Mouse (Mus musculus): ENCODE measurements at regions not wholly inside any gene's neighbourhood (a gene's known extent, or its start where the extent isn't known, plus 50 kb on each side); places are given as distances from the start of the nearest gene placed in this dataset.

GRCm38 (mm10) chr4:137200426-137200825, 76.9 kb upstream of the Wnt4 start:
- no peak overlapping the region for H3K4me3 ChIP-seq (ENCODE audit: control insufficient read depth, low read depth, low read length)
- H3K27ac ChIP-seq (ENCODE audit: control insufficient read depth, insufficient read depth, low read depth, low read length): no peak overlapping the region
- no peaks in the 10 kb centered on the region for H3K36me3 ChIP-seq (ENCODE audit: control insufficient read depth, insufficient read depth, low read length)
- H3K4me1 ChIP-seq (ENCODE audit: control insufficient read depth, insufficient read depth, low read length): no peaks in the 10 kb centered on the region
- no peaks in the 10 kb centered on the region for H3K27me3 ChIP-seq (ENCODE audit: control insufficient read depth, insufficient read depth, low read length)
- no peak for TF ChIP-seq POLR2A (IDR thresholded peaks at IDR 0.05; ENCODE audit: control insufficient read depth, low read depth, low read length)
- TF ChIP-seq CTCF (IDR thresholded peaks at IDR 0.05; ENCODE audit: control insufficient read depth, insufficient read depth, insufficient replicate concordance, low read depth, low read length): no peak

DNA sequence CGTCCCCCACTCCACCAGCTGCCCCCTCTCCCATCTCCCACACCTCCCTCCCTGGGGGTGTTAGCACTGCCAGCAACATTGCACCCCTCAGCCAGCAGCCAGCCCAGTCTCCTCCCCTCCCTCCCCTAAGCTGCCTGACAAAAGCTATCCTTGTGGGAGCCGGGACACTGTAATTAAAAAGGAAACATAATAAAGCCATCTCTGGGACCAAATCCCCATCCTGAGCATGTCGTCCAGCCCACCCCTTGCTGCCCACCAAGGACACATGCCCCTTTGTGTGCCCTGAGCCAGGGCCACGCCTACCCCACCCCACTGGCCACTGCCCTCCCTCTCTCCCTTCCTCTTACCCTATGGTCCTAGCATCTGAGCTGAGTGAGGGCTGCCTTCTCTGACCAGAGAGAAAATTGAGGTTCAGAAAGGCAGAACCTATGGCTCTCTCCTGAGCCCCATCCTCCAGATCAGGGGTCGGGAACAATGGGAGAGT, 80.8 kb upstream of the Wnt4 start:
- no peak overlapping the region for H3K27ac ChIP-seq (ENCODE audit: control insufficient read depth, insufficient read depth, low read depth, low read length)
- no peak overlapping the region for H3K4me3 ChIP-seq (ENCODE audit: control insufficient read depth, low read depth, low read length)
- no peaks in the 10 kb centered on the region for H3K36me3 ChIP-seq (ENCODE audit: control insufficient read depth, insufficient read depth, low read length)
- no peaks in the 10 kb centered on the region for H3K4me1 ChIP-seq (ENCODE audit: control insufficient read depth, insufficient read depth, low read length)
- TF ChIP-seq CTCF (IDR thresholded peaks at IDR 0.05; ENCODE audit: control insufficient read depth, insufficient read depth, insufficient replicate concordance, low read depth, low read length): no peak
- no peak for TF ChIP-seq POLR2A (IDR thresholded peaks at IDR 0.05; ENCODE audit: control insufficient read depth, low read depth, low read length)
- no peaks in the 10 kb centered on the region for H3K27me3 ChIP-seq (ENCODE audit: control insufficient read depth, insufficient read depth, low read length)

DNA sequence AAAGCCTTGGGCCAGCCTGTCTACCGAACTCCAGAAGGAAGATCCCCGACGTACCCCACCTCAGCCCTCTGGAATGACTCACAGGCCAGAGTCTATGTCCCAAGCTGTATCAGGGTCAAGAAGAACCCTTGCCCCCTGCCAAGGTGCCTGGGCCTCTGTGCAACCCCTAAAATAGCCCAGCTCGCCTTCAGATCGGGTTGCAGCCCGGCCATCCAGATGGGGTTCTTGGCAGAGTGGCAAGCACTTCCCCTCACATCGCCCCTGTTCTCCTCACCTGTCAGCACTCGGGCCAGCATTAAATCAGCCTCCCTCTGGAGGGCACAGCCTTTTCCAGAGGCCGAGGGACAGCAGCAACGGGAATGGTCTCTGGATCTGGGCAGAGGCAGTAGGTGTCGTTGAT, 83.2 kb upstream of the Wnt4 start:
- Histone ChIP-seq H3K36me3 (ENCODE audit: control insufficient read depth, insufficient read depth, low read length) (no peaks in the 10 kb centered on the region), H3K4me1 (ENCODE audit: control insufficient read depth, insufficient read depth, low read length) (no peaks in the 10 kb centered on the region), H3K27me3 (ENCODE audit: control insufficient read depth, insufficient read depth, low read length) (no peaks in the 10 kb centered on the region), H3K4me3 (ENCODE audit: control insufficient read depth, low read depth, low read length) (no peak overlapping the region), H3K27ac (ENCODE audit: control insufficient read depth, insufficient read depth, low read depth, low read length) (no peak overlapping the region)
- TF ChIP-seq CTCF (IDR thresholded peaks at IDR 0.05; ENCODE audit: control insufficient read depth, insufficient read depth, insufficient replicate concordance, low read depth, low read length) (no peak), POLR2A (IDR thresholded peaks at IDR 0.05; ENCODE audit: control insufficient read depth, low read depth, low read length) (no peak)

- Histone ChIP-seq H3K27ac (ENCODE audit: control insufficient read depth, insufficient read depth, low read depth, low read length) (no peak overlapping the region), H3K4me1 (ENCODE audit: control insufficient read depth, insufficient read depth, low read length) (peaks cover 2% of the 10 kb centered on the region; the same call in 1 of the 2 replicates), H3K4me3 (ENCODE audit: control insufficient read depth, low read depth, low read length) (no peak overlapping the region), H3K27me3 (ENCODE audit: control insufficient read depth, insufficient read depth, low read length) (no peaks in the 10 kb centered on the region), H3K36me3 (ENCODE audit: control insufficient read depth, insufficient read depth, low read length) (no peaks in the 10 kb centered on the region)
- TF ChIP-seq CTCF (IDR thresholded peaks at IDR 0.05; ENCODE audit: control insufficient read depth, insufficient read depth, insufficient replicate concordance, low read depth, low read length): no peak
- TF ChIP-seq POLR2A (IDR thresholded peaks at IDR 0.05; ENCODE audit: control insufficient read depth, low read depth, low read length): no peak
Measured at GRCm38 (mm10) chr4:137190625-137191024, 86.7 kb upstream of the Wnt4 start.

DNA sequence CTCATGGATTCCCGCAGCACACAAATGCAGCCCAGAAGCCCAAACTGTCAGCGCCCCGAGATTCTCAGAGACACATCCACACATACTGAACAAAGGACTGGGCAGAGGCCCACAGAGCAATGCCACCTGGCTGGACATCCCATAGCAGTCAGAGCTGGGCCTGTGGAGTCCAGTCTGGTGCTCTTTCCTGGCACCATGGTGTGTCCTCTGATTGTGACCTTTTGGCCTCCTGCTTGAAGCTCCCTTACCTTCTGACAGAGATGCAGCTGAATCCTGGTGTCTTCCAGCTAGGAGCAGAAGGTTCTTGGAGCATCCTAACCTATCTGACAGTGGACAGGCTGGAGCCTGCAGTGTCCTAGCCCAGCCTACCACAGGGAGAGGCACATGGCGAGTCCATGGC, 87.5 kb upstream of the Wnt4 start:
- no peak for TF ChIP-seq POLR2A (IDR thresholded peaks at IDR 0.05; ENCODE audit: control insufficient read depth, low read depth, low read length)
- Histone ChIP-seq H3K36me3 (ENCODE audit: control insufficient read depth, insufficient read depth, low read length) (no peaks in the 10 kb centered on the region), H3K27me3 (ENCODE audit: control insufficient read depth, insufficient read depth, low read length) (no peaks in the 10 kb centered on the region), H3K4me3 (ENCODE audit: control insufficient read depth, low read depth, low read length) (no peak overlapping the region; the same call in 1 of the 2 replicates), H3K27ac (ENCODE audit: control insufficient read depth, insufficient read depth, low read depth, low read length) (no peak overlapping the region), H3K4me1 (ENCODE audit: control insufficient read depth, insufficient read depth, low read length) (peaks cover 2% of the 10 kb centered on the region; the same call in 1 of the 2 replicates)

DNA sequence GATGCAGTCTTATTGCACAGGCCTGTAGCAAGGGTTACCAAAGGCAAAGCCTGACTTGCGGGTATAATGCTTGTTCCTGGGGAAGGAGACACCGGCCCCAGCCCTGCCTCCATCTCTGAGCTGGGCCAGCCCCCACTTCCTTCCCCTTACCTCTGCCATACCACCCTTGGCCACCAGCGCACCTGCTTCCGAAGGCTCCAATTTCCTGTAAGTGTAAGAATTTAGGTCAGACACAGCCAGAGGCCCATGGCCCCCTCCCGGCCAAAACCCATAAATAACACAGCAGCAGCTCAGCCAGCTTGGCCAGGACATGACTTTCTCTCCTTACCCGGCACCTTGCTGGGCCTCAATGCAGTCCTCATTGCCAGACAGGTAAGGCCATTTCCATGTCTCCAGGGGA, 88.2 kb upstream of the Wnt4 start:
- peak overlapping the region; percentile 5 for H3K4me3 ChIP-seq (ENCODE audit: control insufficient read depth, low read depth, low read length)
- H3K27me3 ChIP-seq (ENCODE audit: control insufficient read depth, insufficient read depth, low read length): no peaks in the 10 kb centered on the region
- no peak overlapping the region for H3K27ac ChIP-seq (ENCODE audit: control insufficient read depth, insufficient read depth, low read depth, low read length)
- peaks cover 2% of the 10 kb centered on the region; the same call in 1 of the 2 replicates for H3K4me1 ChIP-seq (ENCODE audit: control insufficient read depth, insufficient read depth, low read length)
- TF ChIP-seq CTCF (IDR thresholded peaks at IDR 0.05; ENCODE audit: control insufficient read depth, insufficient read depth, insufficient replicate concordance, low read depth, low read length) (no peak), POLR2A (IDR thresholded peaks at IDR 0.05; ENCODE audit: control insufficient read depth, low read depth, low read length) (no peak)
- H3K36me3 ChIP-seq (ENCODE audit: control insufficient read depth, insufficient read depth, low read length): no peaks in the 10 kb centered on the region

DNA sequence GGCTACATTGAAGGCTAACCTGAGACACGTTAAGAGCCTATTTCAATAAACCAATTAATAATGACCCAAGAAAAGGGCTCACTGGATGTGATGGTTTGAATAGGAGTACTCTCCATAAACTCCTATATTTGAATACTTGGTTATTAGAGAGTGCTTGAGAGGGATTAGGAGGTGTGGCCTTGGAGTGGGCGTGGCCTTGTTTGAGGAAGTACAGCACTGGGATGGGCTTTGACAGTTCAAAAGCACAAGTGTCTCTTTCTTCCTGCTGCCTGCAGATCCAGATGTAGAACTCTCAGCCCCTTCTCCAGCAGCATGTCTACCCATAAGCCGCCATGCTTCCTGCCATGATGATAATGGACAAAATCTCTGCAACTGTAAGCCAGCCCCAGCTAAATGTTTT, 89.7 kb upstream of the Wnt4 start:
- Histone ChIP-seq H3K4me1 (ENCODE audit: control insufficient read depth, insufficient read depth, low read length) (peaks cover 2% of the 10 kb centered on the region; the same call in 1 of the 2 replicates), H3K4me3 (ENCODE audit: control insufficient read depth, low read depth, low read length) (no peak overlapping the region), H3K36me3 (ENCODE audit: control insufficient read depth, insufficient read depth, low read length) (no peaks in the 10 kb centered on the region), H3K27me3 (ENCODE audit: control insufficient read depth, insufficient read depth, low read length) (no peaks in the 10 kb centered on the region), H3K27ac (ENCODE audit: control insufficient read depth, insufficient read depth, low read depth, low read length) (no peak overlapping the region)
- TF ChIP-seq POLR2A (IDR thresholded peaks at IDR 0.05; ENCODE audit: control insufficient read depth, low read depth, low read length): no peak
- TF ChIP-seq CTCF (IDR thresholded peaks at IDR 0.05; ENCODE audit: control insufficient read depth, insufficient read depth, insufficient replicate concordance, low read depth, low read length): no peak

GRCm38 (mm10) chr4:137187051-137187450, 90.2 kb upstream of the Wnt4 start:
- no peak overlapping the region for H3K4me3 ChIP-seq (ENCODE audit: control insufficient read depth, low read depth, low read length)
- no peaks in the 10 kb centered on the region for H3K27me3 ChIP-seq (ENCODE audit: control insufficient read depth, insufficient read depth, low read length)
- no peaks in the 10 kb centered on the region for H3K36me3 ChIP-seq (ENCODE audit: control insufficient read depth, insufficient read depth, low read length)
- no peak overlapping the region for H3K27ac ChIP-seq (ENCODE audit: control insufficient read depth, insufficient read depth, low read depth, low read length)
- peaks cover 2% of the 10 kb centered on the region; the same call in 1 of the 2 replicates for H3K4me1 ChIP-seq (ENCODE audit: control insufficient read depth, insufficient read depth, low read length)
- TF ChIP-seq CTCF (IDR thresholded peaks at IDR 0.05; ENCODE audit: control insufficient read depth, insufficient read depth, insufficient replicate concordance, low read depth, low read length): no peak
- no peak for TF ChIP-seq POLR2A (IDR thresholded peaks at IDR 0.05; ENCODE audit: control insufficient read depth, low read depth, low read length)

All from testis, adult 2 months (tissue).